Mouse (Mus musculus) stomach, postnatal 0 days (tissue): ENCODE measurements around the gene Cfap126.
"Not testable (repeated sequence)": the region's sequence is repeated elsewhere in the genome, so short reads cannot be mapped to it uniquely, and the experiment has no call there.

Experiments used
- CTCF ChIP-seq: IDR thresholded peaks from 2 replicates; pipeline ENCODE4 v1.5.1; 2016; ENCODE audit warnings: antibody characterized with exemption, low read depth, mild to moderate bottlenecking, moderate library complexity
- EP300 ChIP-seq: optimal IDR thresholded peaks from 2 replicates; pipeline ENCODE3; 2016; ENCODE audit warnings: antibody characterized with exemption

DNA sequence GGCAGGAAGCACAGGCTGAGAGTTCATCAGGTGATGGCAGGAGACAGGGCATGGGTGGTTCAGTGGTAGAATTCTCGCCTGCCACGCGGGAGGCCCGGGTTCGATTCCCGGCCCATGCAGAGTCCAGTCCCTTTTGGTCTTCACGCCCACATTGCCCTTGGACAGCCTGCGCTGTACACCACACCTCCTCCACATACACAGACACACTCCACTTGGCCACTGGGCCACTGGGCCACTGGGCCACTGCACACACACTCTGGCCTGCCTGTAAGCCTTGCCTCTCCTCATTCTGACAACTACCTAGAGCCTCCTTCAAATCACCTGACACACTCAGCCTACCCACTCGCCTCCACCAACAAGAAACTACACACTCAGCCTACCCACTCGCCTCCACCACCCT, 47.1 kb upstream of the Cfap126 start:
- not testable (repeated sequence) for TF ChIP-seq CTCF, EP300
